Mouse (Mus musculus) liver, embryonic 14.5 days (tissue): ENCODE data around the gene Rdh9.

Experiments
- CTCF ChIP-seq: IDR thresholded peaks from 2 replicates; pipeline ENCODE4 v1.5.1; 2016; ENCODE audit warnings: antibody characterized with exemption, low read depth, control low read depth
- EP300 ChIP-seq: IDR thresholded peaks from 2 replicates; pipeline ENCODE4 v1.6.1; 2016; ENCODE audit warnings: antibody characterized with exemption, low read depth

GRCm38 (mm10) chr10:127739661-127740161 lies 36.5 kb upstream of the Rdh9 start:
- TF ChIP-seq CTCF (no peak), EP300 (no peak)
